Mouse (Mus musculus): ENCODE measurements around the gene Aar2.

GRCm38 (mm10) chr2:156603671-156604070, 56.3 kb downstream of the Aar2 start:
- TF ChIP-seq POLR2A (IDR thresholded peaks at IDR 0.05; ENCODE audit: low read depth, low read length), result no peak
- TF ChIP-seq CTCF (IDR thresholded peaks at IDR 0.05; ENCODE audit: extremely low read depth, insufficient read length, insufficient replicate concordance, low read depth, low read length), result no peak

Measured in small intestine, adult 2 months (tissue).